Mouse (Mus musculus) ovary, postnatal 10 days (tissue): Measurements from ENCODE around the gene Map2k3.

Experiments used
- DNase-seq: peaks from one replicate; pipeline ENCODE4 v3.0.0; 2022; ENCODE audit warnings: low spot score

Gene Map2k3

GRCm38 (mm10) chr11:60927264-60927663 is 4.6 kb upstream of the Map2k3 start:
- peak; percentile 78 for DNase-seq

GRCm38 (mm10) chr11:60930724-60931281 is 1.0 kb upstream of the Map2k3 start:
- no peak for DNase-seq

GRCm38 (mm10) chr11:60931282-60931868 is 458 bp upstream of the Map2k3 start:
- no peak for DNase-seq

GRCm38 (mm10) chr11:60932503-60933020 is 729 bp downstream of the Map2k3 start:
- no peak for DNase-seq

GRCm38 (mm10) chr11:60933178-60933930 is 1.5 kb downstream of the Map2k3 start:
- DNase-seq, result no peak

- no peak for DNase-seq
Measured at GRCm38 (mm10) chr11:60934795-60935194, 3.0 kb downstream of the Map2k3 start.

- no peak for DNase-seq
Measured at GRCm38 (mm10) chr11:60935326-60935974, 3.6 kb downstream of the Map2k3 start.

GRCm38 (mm10) chr11:60935975-60936373 is 4.1 kb downstream of the Map2k3 start:
- DNase-seq, result no peak

- no peak for DNase-seq
Measured at GRCm38 (mm10) chr11:60937611-60938010, 5.8 kb downstream of the Map2k3 start.

- no peak for DNase-seq
Measured at GRCm38 (mm10) chr11:60939487-60939886, 7.7 kb downstream of the Map2k3 start.

GRCm38 (mm10) chr11:60940501-60940900 is 8.7 kb downstream of the Map2k3 start:
- no peak for DNase-seq

GRCm38 (mm10) chr11:60941370-60941769 is 9.5 kb downstream of the Map2k3 start:
- DNase-seq, result no peak

- no peak for DNase-seq
Measured at GRCm38 (mm10) chr11:60942263-60943015, 10.6 kb downstream of the Map2k3 start.

- no peak for DNase-seq
Measured at GRCm38 (mm10) chr11:60945003-60945402, 13.2 kb downstream of the Map2k3 start.

GRCm38 (mm10) chr11:60951896-60952295 is 20.1 kb downstream of the Map2k3 start:
- DNase-seq, result no peak

GRCm38 (mm10) chr11:60952362-60952761 is 20.5 kb downstream of the Map2k3 start:
- no peak for DNase-seq

- no peak for DNase-seq
Measured at GRCm38 (mm10) chr11:60952986-60953385, 21.2 kb downstream of the Map2k3 start.

GRCm38 (mm10) chr11:60953803-60954202 is 22.0 kb downstream of the Map2k3 start:
- peak; percentile 58 for DNase-seq

GRCm38 (mm10) chr11:60954255-60955104 is 22.6 kb downstream of the Map2k3 start:
- DNase-seq, result no peak

- no peak for DNase-seq
Measured at GRCm38 (mm10) chr11:60955621-60956383, 24.0 kb downstream of the Map2k3 start.
